Mouse (Mus musculus) limb, embryonic 14.5 days (tissue): ENCODE measurements at regions not wholly inside any gene's neighbourhood (a gene's known extent, or its start where the extent isn't known, plus 50 kb on each side); places are given as distances from the start of the nearest gene placed in this dataset.
"Not testable (repeated sequence)": the region's sequence is repeated elsewhere in the genome, so short reads cannot be mapped to it uniquely, and the experiment has no call there.

Experiments
- ATAC-seq: fragments of 200-750 bp; cut with Nextera tagmentation; 2 replicates; pipeline ENCODE4 v1.8.0; 2017; ENCODE audit warnings: low read depth, moderate number of reproducible peaks, moderate TSS enrichment; ENCODE audit not compliant: low FRiP score
- DNase-seq: peaks from one replicate; pipeline ENCODE4 v3.0.0-alpha.2; 2015; ENCODE audit warnings: low spot score
- H3K27ac ChIP-seq: fragments of 300-500 bp; sonication (generic); replicated peaks from 2 replicates; pipeline ENCODE4 v1.5.1; 2014; ENCODE audit warnings: low read depth, mild to moderate bottlenecking, low read length, moderate library complexity, mixed read lengths
- H3K27me3 ChIP-seq: fragments of 300-500 bp; sonication (generic); 2 replicates; pipeline ENCODE4 v1.6.1; 2014; ENCODE audit warnings: low read length, mixed read lengths; ENCODE audit not compliant: control insufficient read depth, insufficient read depth
- H3K36me3 ChIP-seq: fragments of 300-500 bp; sonication (generic); 2 replicates; pipeline ENCODE4 v1.6.1; 2014; ENCODE audit warnings: mild to moderate bottlenecking, low read length, moderate library complexity, mixed read lengths; ENCODE audit not compliant: control insufficient read depth, insufficient read depth
- H3K4me1 ChIP-seq: fragments of 300-500 bp; sonication (generic); 2 replicates; pipeline ENCODE4 v1.6.1; 2014; ENCODE audit warnings: antibody characterized with exemption, low read length, mixed read lengths; ENCODE audit not compliant: control insufficient read depth, insufficient read depth
- H3K4me2 ChIP-seq: fragments of 300-500 bp; sonication (generic); replicated peaks from 2 replicates; pipeline ENCODE4 v1.6.1; 2014; ENCODE audit warnings: low read depth, mild to moderate bottlenecking, low read length, moderate library complexity; ENCODE audit not compliant: severe bottlenecking
- H3K4me3 ChIP-seq: fragments of 300-500 bp; sonication (generic); replicated peaks from 2 replicates; pipeline ENCODE4 v1.5.1; 2014; ENCODE audit warnings: low read length
- H3K9ac ChIP-seq: fragments of 300-500 bp; sonication (generic); 2 replicates; pipeline ENCODE4 v1.6.1; 2014; ENCODE audit warnings: mild to moderate bottlenecking, low read depth, low read length, moderate library complexity; ENCODE audit not compliant: severe bottlenecking
- H3K9me3 ChIP-seq: fragments of 300-500 bp; sonication (generic); 2 replicates; pipeline ENCODE4 v1.6.1; 2016; ENCODE audit warnings: low read length; ENCODE audit not compliant: control insufficient read depth
- POLR2A ChIP-seq: fragments of 200-500 bp; IDR thresholded peaks from 2 replicates; pipeline ENCODE4 v1.8.0; 2012; ENCODE audit warnings: inconsistent platforms, mild to moderate bottlenecking, moderate library complexity, borderline replicate concordance; ENCODE audit not compliant: insufficient read depth, insufficient read length; ENCODE audit errors: extremely low read depth
- WGBS: fragments of 180-500 bp; shearing (Covaris S2); extraction: QIAGEN DNeasy Blood & Tissue Kit; methylation state at CpG from one replicate; pipeline ENCODE4 v1.1.7; 2014; 5-methylcytosine and 5-hydroxymethylcytosine counted together

DNA sequence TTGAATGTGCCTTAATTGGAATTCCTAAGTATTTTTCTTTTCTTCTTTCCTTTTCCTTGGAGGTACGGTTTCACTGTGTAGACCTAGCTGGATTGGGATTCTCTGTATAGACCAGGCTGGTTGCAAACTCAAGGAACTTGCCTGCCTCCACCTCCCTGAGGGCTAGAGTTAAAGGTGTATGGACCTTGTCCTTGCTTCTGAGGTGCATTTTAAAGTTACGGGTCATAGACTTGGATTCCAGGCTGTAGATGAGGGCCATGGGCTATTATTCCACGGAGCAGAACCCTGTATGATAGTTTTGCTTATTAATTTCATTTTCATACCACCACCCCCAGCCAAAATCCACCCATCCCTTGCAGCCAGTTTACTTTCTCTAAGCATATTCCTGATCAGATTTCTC, 50.7 kb upstream of the Wdr26 start:
- no peaks in the 10 kb centered on the region for H3K36me3 ChIP-seq
- H3K4me3 ChIP-seq: no peak overlapping the region
- no peak overlapping the region for H3K27ac ChIP-seq
- peaks cover 10% of the 10 kb centered on the region for H3K4me1 ChIP-seq
- H3K9ac ChIP-seq: no peak overlapping the region
- no peak for TF ChIP-seq POLR2A
- H3K9me3 ChIP-seq: no peaks in the 10 kb centered on the region
- 67% methylated on average over 3 of the region's 3 CpGs for WGBS
- no peak overlapping the region for H3K4me2 ChIP-seq
- DNase-seq: no peak
- H3K27me3 ChIP-seq: no peaks in the 10 kb centered on the region; the same call in 1 of the 2 replicates
- ATAC-seq: no peak

DNA sequence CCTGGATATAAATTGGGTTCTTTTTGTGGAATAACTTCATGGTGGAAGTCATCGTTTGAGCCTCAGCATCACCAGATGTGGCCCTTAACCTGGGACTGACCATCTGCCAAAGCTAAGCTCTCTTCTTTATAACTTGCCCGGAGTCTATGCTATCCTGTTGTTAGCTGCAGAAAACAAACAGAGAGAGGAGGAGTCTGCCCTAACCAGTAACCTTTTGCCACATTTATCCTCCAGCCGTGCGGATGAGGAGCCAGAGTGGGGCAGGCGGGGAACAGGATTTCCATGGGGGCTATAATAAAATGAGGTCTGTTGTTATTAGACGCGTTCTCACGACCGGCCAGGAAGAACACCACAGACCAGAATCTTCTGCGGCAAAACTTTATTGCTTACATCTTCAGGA, 51.4 kb upstream of the Wdr26 start:
- ATAC-seq (no peak), DNase-seq (no peak)
- H3K9me3 ChIP-seq: no peaks in the 10 kb centered on the region
- no peak overlapping the region for H3K4me2 ChIP-seq
- H3K4me1 ChIP-seq: peaks cover 5% of the 10 kb centered on the region
- H3K27ac ChIP-seq: no peak overlapping the region
- no peak for TF ChIP-seq POLR2A
- WGBS: 83% methylated on average over 10 of the region's 10 CpGs
- H3K36me3 ChIP-seq: no peaks in the 10 kb centered on the region
- H3K9ac ChIP-seq: no peak overlapping the region
- no peaks in the 10 kb centered on the region for H3K27me3 ChIP-seq
- H3K4me3 ChIP-seq: no peak overlapping the region

DNA sequence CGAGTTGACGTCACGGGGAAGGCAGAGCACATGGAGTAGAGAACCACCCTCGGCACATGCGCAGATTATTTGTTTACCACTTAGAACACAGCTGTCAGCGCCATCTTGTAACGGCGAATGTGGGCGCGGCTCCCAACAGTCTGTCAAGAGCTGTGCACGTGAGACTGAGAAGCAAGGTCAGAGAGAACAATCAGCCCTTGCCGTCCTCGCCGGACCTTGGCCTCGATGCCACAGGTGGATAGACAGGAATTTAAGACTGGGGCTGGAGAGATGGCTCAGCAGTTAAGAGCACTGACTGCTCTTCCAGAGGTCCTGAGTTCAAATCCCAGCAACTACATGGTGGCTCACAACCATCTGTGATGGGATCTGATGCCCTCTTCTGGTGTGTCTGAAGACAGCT, 58.7 kb upstream of the Wdr26 start:
- not testable (repeated sequence) for H3K27ac ChIP-seq, H3K27me3 ChIP-seq, H3K9ac ChIP-seq, H3K4me1 ChIP-seq, H3K4me3 ChIP-seq, H3K4me2 ChIP-seq, H3K36me3 ChIP-seq, H3K9me3 ChIP-seq, ATAC-seq, DNase-seq
- 94% methylated on average over 10 of the region's 15 CpGs for WGBS

DNA sequence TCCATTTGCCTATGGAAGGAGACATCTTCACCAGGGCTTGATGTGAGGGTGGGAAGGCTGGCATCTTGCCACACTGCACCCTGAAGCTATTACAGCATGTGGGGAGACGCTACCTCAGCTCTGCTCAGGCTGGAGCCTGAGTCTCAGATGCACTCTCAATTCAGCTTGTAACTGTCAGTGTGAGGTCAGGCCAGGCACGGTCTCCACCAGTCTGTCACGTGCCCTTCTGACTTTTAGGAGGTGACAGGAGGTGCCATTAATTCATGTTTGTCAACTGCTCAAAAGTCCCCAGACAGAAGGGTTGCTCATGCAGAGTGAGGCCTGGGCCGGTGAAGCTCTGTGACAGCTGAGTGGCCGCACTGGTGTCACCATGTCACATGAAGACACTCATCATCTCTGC, 59.4 kb upstream of the Wdr26 start:
- no peak for TF ChIP-seq POLR2A
- DNase-seq (no peak), ATAC-seq (no peak)
- H3K4me2 ChIP-seq: no peak overlapping the region
- no peaks in the 10 kb centered on the region for H3K36me3 ChIP-seq
- 83% methylated on average over 5 of the region's 5 CpGs for WGBS
- H3K9me3 ChIP-seq: no peaks in the 10 kb centered on the region
- H3K4me1 ChIP-seq: peaks cover 5% of the 10 kb centered on the region
- H3K27ac ChIP-seq: no peak overlapping the region
- no peaks in the 10 kb centered on the region for H3K27me3 ChIP-seq
- no peak overlapping the region for H3K9ac ChIP-seq
- no peak overlapping the region for H3K4me3 ChIP-seq

DNA sequence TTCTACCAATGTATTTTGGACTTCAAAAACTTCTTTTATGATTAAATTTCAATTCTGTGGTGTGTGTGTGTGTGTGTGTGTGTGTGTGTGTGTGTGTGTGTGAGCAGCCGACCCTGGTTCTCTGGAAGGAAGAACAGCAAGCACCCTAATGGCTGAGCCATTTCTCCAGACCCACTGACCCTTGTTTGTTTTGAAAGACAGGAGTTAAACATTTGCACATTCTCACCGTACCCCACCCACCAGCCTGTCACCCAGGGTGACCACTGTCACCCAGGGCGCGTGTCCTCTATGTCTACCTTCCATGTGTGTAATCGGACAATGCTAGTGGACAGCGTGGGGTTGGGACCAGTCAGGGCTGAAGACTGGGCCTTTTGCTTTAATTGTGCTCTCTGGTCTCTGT, 60.0 kb upstream of the Wdr26 start:
- H3K4me2 ChIP-seq: no peak overlapping the region
- no peak overlapping the region for H3K27ac ChIP-seq
- no peak for TF ChIP-seq POLR2A
- no peaks in the 10 kb centered on the region for H3K36me3 ChIP-seq
- H3K27me3 ChIP-seq: no peaks in the 10 kb centered on the region
- no peaks in the 10 kb centered on the region for H3K9me3 ChIP-seq
- no peak for DNase-seq
- ATAC-seq: no peak
- peaks cover 5% of the 10 kb centered on the region for H3K4me1 ChIP-seq
- H3K4me3 ChIP-seq: no peak overlapping the region
- no peak overlapping the region for H3K9ac ChIP-seq
- 87% methylated on average over 6 of the region's 6 CpGs for WGBS

DNA sequence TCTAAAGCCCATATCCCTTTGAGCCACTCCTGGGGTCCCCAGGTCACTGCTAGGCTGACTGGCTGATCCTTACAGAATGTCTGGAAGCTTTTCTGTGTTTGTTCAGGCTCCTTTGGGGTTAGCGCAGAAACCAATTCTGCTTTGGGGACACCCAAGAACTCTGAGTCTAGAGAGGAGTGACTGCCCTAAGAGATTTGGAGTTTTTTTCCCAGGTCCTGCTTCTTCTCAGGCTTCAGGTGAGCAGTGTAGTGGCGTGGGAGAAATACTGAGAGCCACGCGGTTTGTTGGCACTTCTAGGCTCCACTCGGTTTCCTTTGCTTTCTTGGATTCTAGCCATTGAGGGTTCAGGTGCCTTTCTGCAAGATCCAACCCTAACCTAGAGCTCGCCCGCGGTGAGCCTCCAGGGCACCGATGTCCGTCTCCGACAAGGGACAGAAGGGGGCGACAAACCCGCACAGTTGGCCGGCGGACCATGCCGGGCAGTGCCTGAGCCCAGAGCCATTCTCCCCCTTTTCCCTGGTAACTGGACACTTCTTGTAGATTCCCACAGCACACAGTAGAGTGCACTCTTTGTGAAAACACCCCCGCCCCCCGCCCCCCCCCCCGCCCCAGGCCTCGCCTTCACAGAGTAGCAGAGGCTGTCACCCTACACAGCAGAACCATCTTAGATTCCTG, 61.0 kb upstream of the Wdr26 start:
- no peak overlapping the region for H3K4me2 ChIP-seq
- DNase-seq (peak; percentile 79), ATAC-seq (peak; percentile 95)
- no peak for TF ChIP-seq POLR2A
- no peak overlapping the region for H3K9ac ChIP-seq
- no peaks in the 10 kb centered on the region for H3K9me3 ChIP-seq
- H3K36me3 ChIP-seq: no peaks in the 10 kb centered on the region
- H3K27me3 ChIP-seq: no peaks in the 10 kb centered on the region
- H3K4me3 ChIP-seq: no peak overlapping the region
- 6% methylated on average over 19 of the region's 20 CpGs for WGBS
- H3K4me1 ChIP-seq: peaks cover 5% of the 10 kb centered on the region
- H3K27ac ChIP-seq: no peak overlapping the region
